Mouse (Mus musculus): ENCODE measurements at regions not wholly inside any gene's neighbourhood (a gene's known extent, or its start where the extent isn't known, plus 50 kb on each side); places are given as distances from the start of the nearest gene placed in this dataset.
"Not testable (repeated sequence)": the region's sequence is repeated elsewhere in the genome, so short reads cannot be mapped to it uniquely, and the experiment has no call there.

- H3K36me3 ChIP-seq (ENCODE audit: control insufficient read depth, insufficient read depth): no peaks in the 10 kb centered on the region
- TF ChIP-seq CEBPB (IDR thresholded peaks at IDR 0.05; ENCODE audit: insufficient read depth, poor library complexity, severe bottlenecking) (no peak), USF1 (IDR thresholded peaks at IDR 0.05; ENCODE audit: low read depth) (no peak), POLR2A (IDR thresholded peaks at IDR 0.05; ENCODE audit: insufficient read length, low read depth) (no peak), SRF (IDR thresholded peaks at IDR 0.05; ENCODE audit: control insufficient read depth, insufficient read length, low read depth) (no peak), TCF12 (IDR thresholded peaks at IDR 0.05; ENCODE audit: insufficient read depth, poor library complexity, severe bottlenecking) (no peak), REST (IDR thresholded peaks at IDR 0.05; ENCODE audit: insufficient read depth, insufficient read length) (peak; percentile 74), MYOG (IDR thresholded peaks at IDR 0.05; ENCODE audit: control insufficient read depth in 1 of 3, insufficient read depth in 1 of 3, insufficient read length in 2 of 3, low read depth in 2 of 3) (no peak), POLR2AphosphoS2 (IDR thresholded peaks at IDR 0.05; ENCODE audit: insufficient read length, low read depth) (no peak)
Observed at GRCm38 (mm10) chr13:58663316-58663715, 52.6 kb upstream of the Slc28a3 start.

GRCm38 (mm10) chr13:58668664-58669063 lies 58.0 kb upstream of the Slc28a3 start:
- Histone ChIP-seq H3K79me2 (ENCODE audit: control insufficient read depth, insufficient read depth) (no peaks in the 10 kb centered on the region), H3K27me3 (ENCODE audit: control insufficient read depth, insufficient read depth, insufficient read length) (no peaks in the 10 kb centered on the region), H3ac (ENCODE audit: control insufficient read depth, insufficient read length) (no peak overlapping the region), H3K4me2 (ENCODE audit: low read depth) (no peak overlapping the region), H3K4me3 (no peak overlapping the region), H3K36me3 (ENCODE audit: control insufficient read depth, insufficient read depth) (no peaks in the 10 kb centered on the region)
- TF ChIP-seq MAX (IDR thresholded peaks at IDR 0.05; ENCODE audit: low read depth) (no peak), CEBPB (IDR thresholded peaks at IDR 0.05; ENCODE audit: insufficient read depth, poor library complexity, severe bottlenecking) (no peak), MYOD1 (IDR thresholded peaks at IDR 0.05; ENCODE audit: control insufficient read depth in 1 of 3, insufficient read length in 2 of 3, low read depth in 2 of 3) (no peak), USF1 (IDR thresholded peaks at IDR 0.05; ENCODE audit: low read depth) (no peak), E2F4 (IDR thresholded peaks at IDR 0.05; ENCODE audit: insufficient read depth) (no peak), REST (IDR thresholded peaks at IDR 0.05; ENCODE audit: insufficient read depth, insufficient read length) (no peak)

More at GRCm38 (mm10) chr13:58663316-58663715, 52.6 kb upstream of the Slc28a3 start:
- H3ac ChIP-seq (ENCODE audit: control insufficient read depth, insufficient read length): no peak overlapping the region
- H3K4me2 ChIP-seq (ENCODE audit: low read depth): no peak overlapping the region
- no peak overlapping the region for H3K4me3 ChIP-seq
- no peaks in the 10 kb centered on the region for H3K79me2 ChIP-seq (ENCODE audit: control insufficient read depth, insufficient read depth)
- no peaks in the 10 kb centered on the region for H3K27me3 ChIP-seq (ENCODE audit: control insufficient read depth, insufficient read depth, insufficient read length)

- H3ac ChIP-seq (ENCODE audit: control insufficient read depth, insufficient read length): no peak overlapping the region
- H3K27me3 ChIP-seq (ENCODE audit: control insufficient read depth, insufficient read depth, insufficient read length): no peaks in the 10 kb centered on the region
- TF ChIP-seq MYOD1 (IDR thresholded peaks at IDR 0.05; ENCODE audit: control insufficient read depth in 1 of 3, insufficient read length in 2 of 3, low read depth in 2 of 3) (no peak), USF1 (IDR thresholded peaks at IDR 0.05; ENCODE audit: low read depth) (no peak), SRF (IDR thresholded peaks at IDR 0.05; ENCODE audit: control insufficient read depth, insufficient read length, low read depth) (no peak), E2F4 (IDR thresholded peaks at IDR 0.05; ENCODE audit: insufficient read depth) (no peak), POLR2A (IDR thresholded peaks at IDR 0.05; ENCODE audit: insufficient read length, low read depth) (no peak), CEBPB (IDR thresholded peaks at IDR 0.05; ENCODE audit: insufficient read depth, poor library complexity, severe bottlenecking) (no peak), REST (IDR thresholded peaks at IDR 0.05; ENCODE audit: insufficient read depth, insufficient read length) (no peak), TCF12 (IDR thresholded peaks at IDR 0.05; ENCODE audit: insufficient read depth, poor library complexity, severe bottlenecking) (no peak), MYOG (IDR thresholded peaks at IDR 0.05; ENCODE audit: control insufficient read depth in 1 of 3, insufficient read depth in 1 of 3, insufficient read length in 2 of 3, low read depth in 2 of 3) (no peak)
Observed at GRCm38 (mm10) chr13:58670206-58670605, 59.5 kb upstream of the Slc28a3 start.

GRCm38 (mm10) chr13:58675611-58676010 lies 64.9 kb upstream of the Slc28a3 start:
- not testable (repeated sequence) for H3K27me3 ChIP-seq (ENCODE audit: control insufficient read depth, insufficient read depth, insufficient read length); H3K4me3 ChIP-seq; H3ac ChIP-seq (ENCODE audit: control insufficient read depth, insufficient read length); H3K79me2 ChIP-seq (ENCODE audit: control insufficient read depth, insufficient read depth); H3K4me2 ChIP-seq (ENCODE audit: low read depth); H3K36me3 ChIP-seq (ENCODE audit: control insufficient read depth, insufficient read depth)

More at GRCm38 (mm10) chr13:58670206-58670605, 59.5 kb upstream of the Slc28a3 start:
- H3K4me3 ChIP-seq: no peak overlapping the region
- no peaks in the 10 kb centered on the region for H3K79me2 ChIP-seq (ENCODE audit: control insufficient read depth, insufficient read depth)
- no peak overlapping the region for H3K4me2 ChIP-seq (ENCODE audit: low read depth)
- H3K36me3 ChIP-seq (ENCODE audit: control insufficient read depth, insufficient read depth): no peaks in the 10 kb centered on the region

GRCm38 (mm10) chr13:58677521-58677920 lies 66.8 kb upstream of the Slc28a3 start:
- H3K27me3 ChIP-seq (ENCODE audit: control insufficient read depth, insufficient read depth, insufficient read length): no peaks in the 10 kb centered on the region
- no peaks in the 10 kb centered on the region for H3K36me3 ChIP-seq (ENCODE audit: control insufficient read depth, insufficient read depth)
- no peak overlapping the region for H3ac ChIP-seq (ENCODE audit: control insufficient read depth, insufficient read length)
- H3K4me3 ChIP-seq: no peak overlapping the region
- H3K4me2 ChIP-seq (ENCODE audit: low read depth): no peak overlapping the region
- no peak for TF ChIP-seq USF1 (IDR thresholded peaks at IDR 0.05; ENCODE audit: low read depth)
- TF ChIP-seq MYOD1 (IDR thresholded peaks at IDR 0.05; ENCODE audit: control insufficient read depth in 1 of 3, insufficient read length in 2 of 3, low read depth in 2 of 3): no peak
- no peak for TF ChIP-seq TCF12 (IDR thresholded peaks at IDR 0.05; ENCODE audit: insufficient read depth, poor library complexity, severe bottlenecking)
- no peak for TF ChIP-seq MYOG (IDR thresholded peaks at IDR 0.05; ENCODE audit: control insufficient read depth in 1 of 3, insufficient read depth in 1 of 3, insufficient read length in 2 of 3, low read depth in 2 of 3)
- TF ChIP-seq POLR2AphosphoS2 (IDR thresholded peaks at IDR 0.05; ENCODE audit: insufficient read length, low read depth): no peak
- no peak for TF ChIP-seq REST (IDR thresholded peaks at IDR 0.05; ENCODE audit: insufficient read depth, insufficient read length)
- TF ChIP-seq TCF3 (IDR thresholded peaks at IDR 0.05; ENCODE audit: insufficient read length, low read depth): no peak
- TF ChIP-seq POLR2A (IDR thresholded peaks at IDR 0.05; ENCODE audit: insufficient read length, low read depth): no peak
- no peak for TF ChIP-seq CEBPB (IDR thresholded peaks at IDR 0.05; ENCODE audit: insufficient read depth, poor library complexity, severe bottlenecking)
- no peak for TF ChIP-seq E2F4 (IDR thresholded peaks at IDR 0.05; ENCODE audit: insufficient read depth)
- TF ChIP-seq SRF (IDR thresholded peaks at IDR 0.05; ENCODE audit: control insufficient read depth, insufficient read length, low read depth): no peak
- no peak for TF ChIP-seq MAX (IDR thresholded peaks at IDR 0.05; ENCODE audit: low read depth)
- H3K79me2 ChIP-seq (ENCODE audit: control insufficient read depth, insufficient read depth): no peaks in the 10 kb centered on the region
